Mouse (Mus musculus) limb, embryonic 14.5 days (tissue): ENCODE results near the gene Fam131c. TPM values are rescaled to one million over a fixed set of nuclear protein-coding genes. Genes with fewer than 3 reads are reported as not detected.

Source experiments
- ATAC-seq: fragments of 200-750 bp; cut with Nextera tagmentation; 2 replicates; pipeline ENCODE4 v1.8.0; 2017; ENCODE audit warnings: low read depth, moderate number of reproducible peaks, moderate TSS enrichment; ENCODE audit not compliant: low FRiP score
- DNase-seq: peaks from one replicate; pipeline ENCODE4 v3.0.0-alpha.2; 2015; ENCODE audit warnings: low spot score
- H3K27ac ChIP-seq: fragments of 300-500 bp; sonication (generic); replicated peaks from 2 replicates; pipeline ENCODE4 v1.5.1; 2014; ENCODE audit warnings: low read depth, mild to moderate bottlenecking, low read length, moderate library complexity, mixed read lengths
- H3K27me3 ChIP-seq: fragments of 300-500 bp; sonication (generic); 2 replicates; pipeline ENCODE4 v1.6.1; 2014; ENCODE audit warnings: low read length, mixed read lengths; ENCODE audit not compliant: control insufficient read depth, insufficient read depth
- H3K36me3 ChIP-seq: fragments of 300-500 bp; sonication (generic); 2 replicates; pipeline ENCODE4 v1.6.1; 2014; ENCODE audit warnings: mild to moderate bottlenecking, low read length, moderate library complexity, mixed read lengths; ENCODE audit not compliant: control insufficient read depth, insufficient read depth
- H3K4me1 ChIP-seq: fragments of 300-500 bp; sonication (generic); 2 replicates; pipeline ENCODE4 v1.6.1; 2014; ENCODE audit warnings: antibody characterized with exemption, low read length, mixed read lengths; ENCODE audit not compliant: control insufficient read depth, insufficient read depth
- H3K4me2 ChIP-seq: fragments of 300-500 bp; sonication (generic); replicated peaks from 2 replicates; pipeline ENCODE4 v1.6.1; 2014; ENCODE audit warnings: low read depth, mild to moderate bottlenecking, low read length, moderate library complexity; ENCODE audit not compliant: severe bottlenecking
- H3K4me3 ChIP-seq: fragments of 300-500 bp; sonication (generic); replicated peaks from 2 replicates; pipeline ENCODE4 v1.5.1; 2014; ENCODE audit warnings: low read length
- H3K9ac ChIP-seq: fragments of 300-500 bp; sonication (generic); 2 replicates; pipeline ENCODE4 v1.6.1; 2014; ENCODE audit warnings: mild to moderate bottlenecking, low read depth, low read length, moderate library complexity; ENCODE audit not compliant: severe bottlenecking
- H3K9me3 ChIP-seq: fragments of 300-500 bp; sonication (generic); 2 replicates; pipeline ENCODE4 v1.6.1; 2016; ENCODE audit warnings: low read length; ENCODE audit not compliant: control insufficient read depth
- POLR2A ChIP-seq: fragments of 200-500 bp; IDR thresholded peaks from 2 replicates; pipeline ENCODE4 v1.8.0; 2012; ENCODE audit warnings: inconsistent platforms, mild to moderate bottlenecking, moderate library complexity, borderline replicate concordance; ENCODE audit not compliant: insufficient read depth, insufficient read length; ENCODE audit errors: extremely low read depth
- WGBS: fragments of 180-500 bp; shearing (Covaris S2); extraction: QIAGEN DNeasy Blood & Tissue Kit; methylation state at CpG from one replicate; pipeline ENCODE4 v1.1.7; 2014; 5-methylcytosine and 5-hydroxymethylcytosine counted together
- polyA plus RNA-seq, 2 experiments: library from polyadenylated mRNA; depleted of rRNA in 1 of 2; stranded (reverse) in 1 of 2; unstranded in 1 of 2; fragments of >200 nt; fragmentation: Nextera tagmentation in 1 of 2; extraction: Ambion mirVana in 1 of 2; gene quantifications; 2 replicates each; pipeline versions ENCODE4 v1.2.1 to v1.2.3; 2012 to 2014

Gene Fam131c
- polyA plus RNA-seq, 2 experiments, result 1.2 to 1.6 TPM

DNA sequence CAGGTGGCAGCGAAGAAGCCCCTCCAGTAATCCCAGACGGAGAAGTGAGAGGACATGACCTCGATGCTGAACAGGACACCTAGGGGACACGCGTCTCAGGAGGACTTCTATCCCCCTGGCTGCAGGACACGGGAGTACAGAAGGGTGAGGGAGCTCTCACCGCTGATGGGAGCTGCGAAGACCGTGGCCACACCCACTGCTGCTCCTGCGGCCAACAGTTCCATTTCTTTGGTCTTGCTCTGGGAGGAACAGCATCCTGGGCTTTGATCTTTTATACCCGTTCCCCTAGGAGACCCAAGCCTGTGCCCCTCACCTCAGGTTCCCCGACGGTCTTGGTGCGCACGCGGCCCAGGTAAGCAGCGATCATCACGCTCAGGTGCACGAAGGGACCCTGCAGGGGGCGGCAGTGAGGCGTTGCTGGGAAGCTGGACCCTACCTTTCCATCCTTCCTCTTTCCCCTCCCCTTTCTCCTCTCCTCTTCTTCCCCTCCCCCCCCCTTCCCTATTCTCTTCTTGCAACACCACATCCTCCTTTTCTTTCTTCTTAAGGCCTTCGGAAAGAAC is 43.5 kb downstream of the Fam131c start:
- no peak for TF ChIP-seq POLR2A

DNA sequence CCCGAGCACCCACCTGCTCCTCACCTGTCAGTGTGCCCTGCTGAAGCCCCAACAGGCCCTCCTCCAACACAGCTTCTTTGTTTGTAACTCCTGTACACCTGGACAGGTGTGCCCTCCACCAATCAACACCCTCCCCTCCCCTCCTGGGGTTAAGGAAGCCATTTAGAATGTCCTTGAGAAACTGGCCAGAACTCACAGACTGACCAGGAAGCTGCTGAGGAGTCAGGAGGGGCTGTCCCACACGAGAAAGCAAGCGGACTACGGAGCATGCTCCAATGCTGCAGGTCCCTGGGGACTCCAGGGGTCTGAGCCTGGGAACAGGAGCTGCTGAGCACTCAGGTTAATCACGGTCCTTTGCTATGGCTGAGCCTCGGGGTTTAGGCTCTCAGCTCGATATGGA is 47.9 kb downstream of the Fam131c start, which contains the start of gene Clcnkb:
Clcnkb (minus strand) TSS at position 91 of the 400 bp plus-strand sequence.
- Histone ChIP-seq H3K4me2 (no peak within 1 kb of the TSS), H3K9me3 (no peaks in the 10 kb centered on the region), H3K36me3 (no peaks in the 10 kb centered on the region), H3K4me1 (peaks cover 3% of the 10 kb centered on the region), H3K27ac (no peak within 1 kb of the TSS), H3K4me3 (no peak within 1 kb of the TSS), H3K9ac (no peak within 1 kb of the TSS), H3K27me3 (no peaks in the 10 kb centered on the region)
- WGBS, result 63% methylated on average over 7 of the region's 7 CpGs
- DNase-seq (no peak), ATAC-seq (no peak)
- no peak for TF ChIP-seq POLR2A

More for the DNA sequence above, 43.5 kb downstream of the Fam131c start:
- no peak for ATAC-seq
- no peaks in the 10 kb centered on the region for H3K9me3 ChIP-seq
- H3K4me3 ChIP-seq, result no peak overlapping the region
- no peak overlapping the region for H3K9ac ChIP-seq
- 17% methylated on average over 22 of the region's 22 CpGs for WGBS
- no peak overlapping the region for H3K27ac ChIP-seq
- no peaks in the 10 kb centered on the region for H3K36me3 ChIP-seq
- no peaks in the 10 kb centered on the region for H3K27me3 ChIP-seq
- no peak for DNase-seq
- H3K4me2 ChIP-seq, result 0 out of 2 replicates have a peak overlapping the region, but pooled peaks have one; percentile 10
- no peaks in the 10 kb centered on the region for H3K4me1 ChIP-seq

DNA sequence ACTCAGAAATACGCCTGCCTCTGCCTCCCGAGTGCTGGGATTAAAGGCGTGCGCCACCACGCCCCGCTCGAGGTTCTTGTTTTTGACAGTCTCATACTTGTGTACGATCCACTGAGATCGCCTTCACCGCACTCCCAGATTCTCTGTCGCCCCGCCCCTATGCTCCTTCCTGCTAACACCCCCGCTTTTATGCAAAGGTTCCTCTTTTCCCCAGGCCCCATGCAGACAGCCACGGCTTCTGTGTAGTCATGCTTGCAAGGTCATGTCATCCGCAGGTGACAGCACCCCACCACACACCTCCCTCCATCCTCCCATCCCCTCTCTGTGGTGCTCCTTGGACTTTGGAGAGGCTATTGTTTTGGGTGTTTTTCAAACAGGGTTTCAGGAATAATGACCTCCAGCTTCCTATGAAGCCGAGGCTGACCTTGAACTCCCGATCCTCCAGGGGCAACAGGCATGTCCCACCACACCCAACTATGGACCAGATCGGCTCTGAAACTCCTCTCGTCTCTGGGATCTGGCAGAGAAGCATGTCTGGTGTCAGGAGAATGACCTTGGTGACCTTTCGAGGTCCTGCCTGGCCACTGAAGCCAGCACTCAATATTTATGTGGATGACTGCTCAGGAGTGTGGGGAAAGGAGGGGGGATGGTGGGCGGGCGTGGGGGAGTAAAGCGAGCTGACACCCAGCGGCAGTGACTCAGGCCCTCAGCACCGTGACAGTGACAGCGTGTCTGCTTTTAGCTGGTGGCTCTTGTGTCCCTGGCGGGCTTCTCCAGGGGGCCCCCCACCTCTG is 51.6 kb downstream of the Fam131c start:
- H3K4me3 ChIP-seq, result no peak overlapping the region
- no peak for TF ChIP-seq POLR2A
- H3K9me3 ChIP-seq, result no peaks in the 10 kb centered on the region
- H3K27me3 ChIP-seq, result no peaks in the 10 kb centered on the region
- H3K4me2 ChIP-seq, result no peak overlapping the region
- ATAC-seq (no peak), DNase-seq (no peak)
- no peaks in the 10 kb centered on the region for H3K36me3 ChIP-seq
- 57% methylated on average over 27 of the region's 27 CpGs for WGBS
- H3K27ac ChIP-seq, result no peak overlapping the region
- peaks cover 3% of the 10 kb centered on the region for H3K4me1 ChIP-seq
- H3K9ac ChIP-seq, result no peak overlapping the region

DNA sequence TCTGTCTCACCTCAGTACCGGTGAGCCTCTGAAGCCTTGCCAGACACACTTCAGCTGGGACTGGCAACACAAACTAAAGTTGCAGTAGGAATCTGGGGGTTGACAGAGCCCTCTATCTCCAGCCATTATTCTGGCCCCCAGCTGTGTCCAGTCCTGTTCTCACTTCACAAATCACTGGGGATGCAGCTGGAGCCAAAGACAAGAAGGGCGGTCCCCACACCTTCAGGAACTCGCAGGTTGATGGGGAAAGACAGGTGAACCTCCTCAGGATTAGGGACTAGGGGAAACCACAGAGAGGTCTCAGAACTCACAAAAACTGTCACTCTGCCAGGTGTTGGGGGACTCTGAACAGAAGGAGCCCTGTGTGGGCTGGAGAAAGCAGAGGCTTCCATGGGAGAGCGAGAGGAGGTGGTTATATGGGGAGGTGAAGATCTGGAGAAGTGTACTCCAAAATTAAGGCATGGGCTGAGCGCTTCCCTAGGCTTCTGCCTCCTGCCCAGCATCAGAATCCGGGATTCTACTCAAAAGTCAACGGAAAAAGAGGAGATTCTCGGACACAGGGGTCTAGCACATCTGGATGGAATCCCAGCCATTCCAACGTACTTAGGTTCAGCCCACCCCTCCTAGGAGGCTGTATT is 52.3 kb downstream of the Fam131c start, which contains the start of gene Hspb7:
Hspb7 (plus strand) TSS at position 588 of the 638 bp plus-strand sequence.
- Histone ChIP-seq H3K9me3 (no peaks in the 10 kb centered on the region), H3K4me1 (peaks cover 8% of the 10 kb centered on the region), H3K9ac (peak within 1 kb of the TSS; percentile 25; the same call in 1 of the 2 replicates), H3K27me3 (no peaks in the 10 kb centered on the region), H3K36me3 (no peaks in the 10 kb centered on the region), H3K4me3 (no peak within 1 kb of the TSS), H3K4me2 (no peak within 1 kb of the TSS), H3K27ac (no peak within 1 kb of the TSS)
- no peak for DNase-seq
- no peak for TF ChIP-seq POLR2A
- no peak for ATAC-seq
- WGBS, result 39% methylated on average over 9 of the region's 9 CpGs

DNA sequence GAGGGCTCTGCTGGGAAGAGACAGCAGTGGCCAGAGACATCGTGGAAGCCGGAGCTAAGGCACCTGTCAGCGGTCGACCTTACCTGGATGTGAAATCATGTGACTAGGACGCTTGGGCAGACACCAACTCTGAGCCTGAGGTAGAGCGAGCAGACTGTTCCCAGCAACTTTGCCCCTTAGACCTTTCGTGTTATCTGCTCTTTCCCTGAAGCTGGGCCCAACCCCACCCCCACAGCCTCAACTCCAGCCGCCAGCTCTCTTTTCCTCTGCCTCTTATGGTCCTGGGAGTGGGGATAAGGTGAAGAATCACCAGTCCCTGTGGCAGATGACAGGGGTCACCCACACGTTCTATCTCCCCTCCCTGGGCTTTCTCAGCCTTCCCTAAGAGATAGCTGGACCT is 52.9 kb downstream of the Fam131c start:
- no peaks in the 10 kb centered on the region for H3K36me3 ChIP-seq
- H3K27me3 ChIP-seq, result no peaks in the 10 kb centered on the region
- H3K4me2 ChIP-seq, result no peak overlapping the region
- DNase-seq, result no peak
- no peak for ATAC-seq
- no peak for TF ChIP-seq POLR2A
- H3K4me1 ChIP-seq, result peaks cover 14% of the 10 kb centered on the region
- 41% methylated on average over 9 of the region's 9 CpGs for WGBS
- H3K27ac ChIP-seq, result no peak overlapping the region
- H3K4me3 ChIP-seq, result no peak overlapping the region
- no peaks in the 10 kb centered on the region for H3K9me3 ChIP-seq
- H3K9ac ChIP-seq, result no peak overlapping the region
